Mouse (Mus musculus): ENCODE measurements around the gene Ankdd1a.

- TF ChIP-seq CTCF (conservative IDR thresholded peaks at IDR 0.05; ENCODE audit: low read length) (no peak), NANOG (IDR thresholded peaks at IDR 0.05; ENCODE audit: borderline replicate concordance, low read length) (no peak), POU5F1 (IDR thresholded peaks at IDR 0.05; ENCODE audit: borderline replicate concordance, low read length) (no peak)
Observed at GRCm38 (mm10) chr9:65444692-65445091, 75.3 kb downstream of the Ankdd1a start.
